Mouse (Mus musculus) neural tube, embryonic 11.5 days (tissue): ENCODE data around the gene Gm6993. TPM values are rescaled to one million over a fixed set of nuclear protein-coding genes. Genes with fewer than 3 reads are reported as not detected.

Source experiments
- ATAC-seq: fragments of 200-750 bp; cut with Nextera tagmentation; 2 replicates; pipeline ENCODE4 v1.8.0; 2017; ENCODE audit warnings: moderate number of reproducible peaks, mild to moderate bottlenecking, moderate TSS enrichment, moderate library complexity; ENCODE audit not compliant: insufficient read depth, low FRiP score, low TSS enrichment
- DNase-seq: peaks from one replicate; pipeline ENCODE4 v3.0.0-alpha.2; 2015; ENCODE audit warnings: low spot score
- H3K27ac ChIP-seq: fragments of 300-500 bp; sonication (generic); 2 replicates; pipeline ENCODE4 v1.5.1; 2014; ENCODE audit warnings: low read depth, mild to moderate bottlenecking, low read length
- H3K27me3 ChIP-seq: fragments of 300-500 bp; sonication (generic); 2 replicates; pipeline ENCODE4 v1.6.1; 2014; ENCODE audit warnings: mild to moderate bottlenecking, low read length, mixed read lengths; ENCODE audit not compliant: control insufficient read depth, insufficient read depth
- H3K36me3 ChIP-seq: fragments of 300-500 bp; sonication (generic); 2 replicates; pipeline ENCODE4 v1.6.1; 2014; ENCODE audit warnings: mild to moderate bottlenecking, low read length, moderate library complexity, mixed read lengths; ENCODE audit not compliant: control insufficient read depth, insufficient read depth
- H3K4me1 ChIP-seq: fragments of 300-500 bp; sonication (generic); 2 replicates; pipeline ENCODE4 v1.6.1; 2014; ENCODE audit warnings: low read length, mixed read lengths; ENCODE audit not compliant: control insufficient read depth, insufficient read depth
- H3K4me2 ChIP-seq: fragments of 300-500 bp; sonication (generic); 2 replicates; pipeline ENCODE4 v1.6.1; 2014; ENCODE audit warnings: low read depth, mild to moderate bottlenecking, moderate library complexity
- H3K4me3 ChIP-seq: fragments of 300-500 bp; sonication (generic); 2 replicates; pipeline ENCODE4 v1.5.1; 2014; ENCODE audit warnings: low read depth, low read length
- H3K9ac ChIP-seq: fragments of 300-500 bp; sonication (generic); 2 replicates; pipeline ENCODE4 v1.6.1; 2014; ENCODE audit warnings: mild to moderate bottlenecking, low read length
- H3K9me3 ChIP-seq: fragments of 300-500 bp; sonication (generic); 2 replicates; pipeline ENCODE4 v1.6.1; 2016; ENCODE audit warnings: low read length; ENCODE audit not compliant: control insufficient read depth
- WGBS: fragments of 180-500 bp; shearing (Covaris S2); extraction: QIAGEN DNeasy Blood & Tissue Kit; methylation state at CpG from one replicate; pipeline ENCODE4 v1.1.7; 2014; 5-methylcytosine and 5-hydroxymethylcytosine counted together
- polyA plus RNA-seq: library from polyadenylated mRNA; unstranded; fragments of >200 nt; fragmentation: Nextera tagmentation; extraction: Ambion mirVana; gene quantifications from 2 replicates; pipeline ENCODE4 v1.2.1, GENCODE M21; 2014

Gene Gm6993
- not detected in 2 replicates for polyA plus RNA-seq

DNA sequence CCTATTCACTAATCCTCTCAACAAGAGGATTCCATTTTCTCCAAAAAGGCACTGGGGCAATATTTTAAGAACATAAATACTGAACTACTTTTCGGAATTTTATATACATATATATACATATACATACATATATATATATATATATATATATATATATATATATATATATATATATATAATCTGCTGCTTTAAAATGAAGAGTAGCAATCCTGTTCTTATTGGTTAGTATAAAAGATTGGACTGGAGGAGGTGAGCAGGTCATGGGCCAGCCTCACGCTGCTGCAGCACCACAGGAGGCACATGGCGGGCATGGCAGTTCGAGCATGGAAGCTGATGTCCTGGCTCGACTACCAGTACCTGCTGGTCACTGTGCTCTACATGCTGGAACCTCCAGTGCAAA lies at the start of gene Gm6993:
Gm6993 (plus strand) TSS at position 301 of the 400 bp plus-strand sequence.
- DNase-seq (no peak), ATAC-seq (no peak)
- Histone ChIP-seq H3K4me2 (no peak within 1 kb of the TSS), H3K36me3 (no peaks in the 10 kb centered on the region), H3K27ac (no peak within 1 kb of the TSS), H3K4me3 (no peak within 1 kb of the TSS), H3K9me3 (no peaks in the 10 kb centered on the region), H3K27me3 (no peaks in the 10 kb centered on the region), H3K9ac (no peak within 1 kb of the TSS), H3K4me1 (no peaks in the 10 kb centered on the region)
- WGBS: 85% methylated on average over 5 of the region's 5 CpGs

DNA sequence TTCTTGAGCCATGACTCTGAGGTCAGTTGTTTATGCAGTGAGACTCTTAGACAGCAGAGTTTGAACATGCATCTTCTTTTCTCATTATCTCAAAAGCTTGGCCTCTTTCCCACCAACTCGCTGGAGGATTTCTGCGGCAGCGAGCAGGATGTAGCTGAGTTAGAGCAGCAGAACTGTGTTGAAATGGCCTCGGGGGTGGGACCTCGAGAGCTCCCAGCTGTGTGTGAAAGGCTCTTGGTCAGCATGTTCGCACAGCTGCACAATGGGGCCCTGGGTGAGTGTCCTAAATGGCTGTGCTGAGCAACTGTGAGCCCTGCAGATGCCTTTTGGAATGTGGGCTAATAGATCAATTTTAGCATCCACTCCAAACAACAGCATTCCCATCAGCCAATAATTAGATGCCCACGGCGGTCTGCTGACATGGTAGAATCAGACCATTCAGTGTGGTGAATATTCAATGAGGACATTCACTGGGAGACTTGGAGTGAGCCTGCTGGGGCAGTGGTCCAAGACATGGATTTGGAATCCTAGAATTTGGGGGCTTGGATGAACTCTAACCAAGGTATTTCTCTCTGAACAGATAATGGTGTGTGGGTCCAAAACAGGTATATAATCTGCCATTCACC lies 49.1 kb upstream of the Gm6993 start:
- Histone ChIP-seq H3K4me1 (0 out of 2 replicates have a peak, but pooled peaks cover 7% of the 10 kb centered on the region), H3K9me3 (no peaks in the 10 kb centered on the region), H3K36me3 (no peaks in the 10 kb centered on the region), H3K27ac (no peak overlapping the region), H3K4me3 (no peak overlapping the region), H3K27me3 (no peaks in the 10 kb centered on the region), H3K9ac (no peak overlapping the region), H3K4me2 (no peak overlapping the region)
- ATAC-seq: peak; percentile 86
- peak; percentile 60 for DNase-seq
- WGBS: 18% methylated on average over 8 of the region's 8 CpGs

DNA sequence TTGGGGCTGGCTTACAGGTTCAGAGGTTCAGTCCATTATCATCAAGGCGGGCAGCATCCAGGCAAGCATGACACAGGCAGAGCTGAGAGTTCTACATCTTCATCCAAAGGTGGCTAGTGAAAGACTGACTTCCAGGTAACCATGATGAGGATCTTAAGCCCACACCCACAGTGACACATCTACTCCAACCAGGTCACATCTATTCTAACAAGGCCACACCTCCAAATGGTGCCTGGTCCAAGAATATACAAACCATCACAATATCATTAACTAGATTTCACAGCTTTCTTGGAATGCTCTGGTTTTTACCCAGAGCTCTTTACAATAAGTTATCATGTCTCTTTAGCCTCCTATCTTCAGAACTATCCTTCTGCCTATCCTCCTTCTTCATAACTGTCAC lies 38.1 kb upstream of the Gm6993 start:
- WGBS: 96% methylated on average over 1 of the region's 1 CpGs
- Histone ChIP-seq H3K27ac (no peak overlapping the region), H3K9ac (no peak overlapping the region), H3K27me3 (no peaks in the 10 kb centered on the region), H3K4me2 (no peak overlapping the region), H3K4me1 (no peaks in the 10 kb centered on the region), H3K4me3 (no peak overlapping the region), H3K36me3 (no peaks in the 10 kb centered on the region), H3K9me3 (no peaks in the 10 kb centered on the region)
- DNase-seq (no peak), ATAC-seq (no peak)

DNA sequence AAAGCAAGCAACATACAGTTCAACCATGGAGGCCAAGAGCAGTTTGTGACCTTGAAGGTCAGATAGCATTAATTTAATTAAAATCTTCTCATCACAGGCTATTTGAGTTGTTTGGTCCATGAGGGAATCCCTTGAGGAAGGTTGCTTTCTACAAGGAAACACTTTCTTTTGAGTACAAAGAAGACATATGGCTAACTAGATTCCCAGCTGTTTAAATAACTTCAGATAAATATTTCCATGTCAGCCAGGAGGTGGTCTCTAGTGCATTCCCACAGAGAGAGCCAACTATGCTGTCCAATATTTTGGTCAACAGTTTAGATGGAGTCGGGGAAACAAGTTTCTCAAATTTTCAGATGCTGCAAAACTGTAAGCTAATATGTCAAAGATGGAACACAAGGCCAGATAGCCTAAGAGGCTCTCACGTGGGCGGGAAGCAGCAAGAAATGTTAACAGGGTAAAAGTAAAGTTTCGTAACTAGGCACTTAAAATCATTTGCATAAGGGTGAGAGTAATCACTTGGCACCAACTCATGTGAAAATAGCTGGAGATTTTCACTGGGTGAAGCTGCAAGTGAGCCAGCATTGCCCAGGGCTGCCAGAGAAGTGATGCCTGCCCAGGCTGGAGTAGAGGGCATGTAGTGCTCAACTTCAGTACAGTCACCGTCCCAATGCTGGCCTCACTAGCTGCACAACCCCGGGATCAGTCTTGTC lies 36.7 kb upstream of the Gm6993 start:
- DNase-seq: no peak
- no peak overlapping the region for H3K4me3 ChIP-seq
- H3K27me3 ChIP-seq: no peaks in the 10 kb centered on the region
- H3K36me3 ChIP-seq: no peaks in the 10 kb centered on the region
- H3K9ac ChIP-seq: no peak overlapping the region
- H3K27ac ChIP-seq: no peak overlapping the region
- no peak overlapping the region for H3K4me2 ChIP-seq
- 81% methylated on average over 6 of the region's 6 CpGs for WGBS
- H3K4me1 ChIP-seq: no peaks in the 10 kb centered on the region
- H3K9me3 ChIP-seq: no peaks in the 10 kb centered on the region
- ATAC-seq: no peak

DNA sequence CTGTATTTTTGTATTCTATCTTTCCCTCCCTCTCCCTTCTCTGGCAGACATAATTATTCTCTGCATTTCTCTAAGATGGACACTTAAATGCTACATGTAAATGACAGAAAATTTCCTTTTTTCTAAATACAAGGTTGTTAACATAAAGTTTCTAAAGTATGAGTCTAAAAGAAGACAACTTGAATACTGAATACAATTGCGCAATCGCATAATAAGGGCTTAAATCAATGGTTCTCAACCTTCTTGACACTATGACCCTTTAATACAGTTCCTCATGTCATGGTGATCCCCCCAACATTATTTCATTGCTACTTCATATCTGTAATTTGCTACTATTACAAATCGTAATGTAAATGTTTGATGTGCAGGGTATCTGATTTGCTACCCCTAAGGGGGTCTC lies 35.7 kb upstream of the Gm6993 start:
- no peak overlapping the region for H3K4me3 ChIP-seq
- ATAC-seq: no peak
- 92% methylated on average over 3 of the region's 3 CpGs for WGBS
- no peak overlapping the region for H3K9ac ChIP-seq
- H3K4me1 ChIP-seq: no peaks in the 10 kb centered on the region
- no peaks in the 10 kb centered on the region for H3K9me3 ChIP-seq
- H3K4me2 ChIP-seq: no peak overlapping the region
- no peak for DNase-seq
- no peaks in the 10 kb centered on the region for H3K27me3 ChIP-seq
- H3K27ac ChIP-seq: no peak overlapping the region
- no peaks in the 10 kb centered on the region for H3K36me3 ChIP-seq

DNA sequence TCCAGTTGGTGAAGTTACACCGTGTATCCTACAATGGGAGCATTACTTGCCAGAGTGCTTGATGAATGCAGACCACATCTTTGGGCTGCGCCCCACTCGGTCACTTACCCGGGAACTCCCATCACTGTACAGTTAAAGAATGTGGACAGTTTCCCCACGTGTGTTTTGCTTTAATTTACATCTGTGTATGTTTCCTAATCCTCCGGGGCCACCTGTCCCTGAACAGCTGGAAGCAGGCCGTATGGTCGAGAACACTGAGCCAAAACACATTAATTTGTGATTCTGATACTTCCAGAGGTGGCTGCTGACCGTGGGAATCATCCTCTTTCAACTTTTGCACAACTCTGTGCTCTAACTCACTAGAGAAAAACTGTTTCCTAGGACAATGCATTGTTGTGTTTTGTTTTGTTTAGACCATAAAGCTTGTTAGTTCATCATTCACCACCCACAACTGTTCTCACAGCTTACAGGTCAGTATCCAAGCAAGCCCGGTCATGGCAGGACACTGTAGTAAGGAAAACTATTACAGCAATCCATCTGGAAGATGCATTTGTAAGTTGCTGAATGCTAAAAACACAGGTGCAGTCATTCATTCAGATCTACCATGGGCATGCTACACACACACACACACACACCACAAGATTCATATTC lies 34.5 kb upstream of the Gm6993 start:
- Histone ChIP-seq H3K9ac (no peak overlapping the region), H3K4me3 (no peak overlapping the region), H3K27me3 (no peaks in the 10 kb centered on the region), H3K4me2 (no peak overlapping the region), H3K9me3 (no peaks in the 10 kb centered on the region), H3K36me3 (no peaks in the 10 kb centered on the region), H3K27ac (no peak overlapping the region), H3K4me1 (no peaks in the 10 kb centered on the region)
- 72% methylated on average over 10 of the region's 10 CpGs for WGBS
- ATAC-seq (no peak), DNase-seq (no peak)

DNA sequence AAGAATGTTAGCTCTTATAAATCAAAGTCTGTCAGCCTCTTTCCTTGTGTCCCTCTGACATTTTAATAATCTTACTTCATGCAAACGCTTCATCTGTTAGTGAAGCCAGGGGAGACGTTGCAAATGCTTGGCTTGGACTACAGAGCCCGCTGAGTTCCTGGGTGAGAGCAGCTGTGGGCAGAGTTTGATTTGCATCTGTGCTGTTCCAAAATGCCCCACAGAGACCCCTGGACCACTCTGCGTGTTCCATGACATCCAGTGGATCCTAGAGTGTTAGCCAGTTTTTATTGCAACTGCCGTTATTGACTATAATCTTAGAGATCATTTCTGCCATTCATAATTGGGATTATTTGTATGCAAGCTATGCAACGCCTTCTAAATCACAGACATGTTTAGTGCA lies 31.8 kb upstream of the Gm6993 start:
- Histone ChIP-seq H3K4me2 (no peak overlapping the region), H3K36me3 (no peaks in the 10 kb centered on the region), H3K27me3 (no peaks in the 10 kb centered on the region), H3K4me1 (no peaks in the 10 kb centered on the region), H3K27ac (no peak overlapping the region), H3K4me3 (no peak overlapping the region), H3K9me3 (no peaks in the 10 kb centered on the region), H3K9ac (no peak overlapping the region)
- DNase-seq (no peak), ATAC-seq (no peak)
- WGBS: 73% methylated on average over 6 of the region's 6 CpGs

DNA sequence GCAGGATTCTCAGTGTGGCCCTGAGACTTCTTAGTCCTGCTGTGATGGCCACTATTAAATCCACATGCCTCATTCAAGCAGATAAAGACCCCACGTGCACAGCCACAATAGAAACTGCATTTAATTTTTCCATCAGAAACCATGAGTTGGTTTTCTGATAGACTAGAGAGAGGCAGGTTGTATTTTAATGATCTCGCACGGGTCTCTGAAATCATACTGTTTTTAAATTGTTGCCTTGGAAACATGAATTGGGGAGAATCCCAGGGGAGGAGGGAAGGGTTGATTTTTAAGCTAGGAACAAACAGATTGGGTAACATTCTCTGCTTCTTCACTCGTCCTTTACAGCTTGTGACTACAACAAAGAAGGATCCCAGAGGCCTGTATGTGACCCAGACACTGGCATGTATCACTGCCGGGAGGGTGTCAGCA lies 31.2 kb upstream of the Gm6993 start:
- no peak overlapping the region for H3K27ac ChIP-seq
- DNase-seq (no peak), ATAC-seq (no peak)

DNA sequence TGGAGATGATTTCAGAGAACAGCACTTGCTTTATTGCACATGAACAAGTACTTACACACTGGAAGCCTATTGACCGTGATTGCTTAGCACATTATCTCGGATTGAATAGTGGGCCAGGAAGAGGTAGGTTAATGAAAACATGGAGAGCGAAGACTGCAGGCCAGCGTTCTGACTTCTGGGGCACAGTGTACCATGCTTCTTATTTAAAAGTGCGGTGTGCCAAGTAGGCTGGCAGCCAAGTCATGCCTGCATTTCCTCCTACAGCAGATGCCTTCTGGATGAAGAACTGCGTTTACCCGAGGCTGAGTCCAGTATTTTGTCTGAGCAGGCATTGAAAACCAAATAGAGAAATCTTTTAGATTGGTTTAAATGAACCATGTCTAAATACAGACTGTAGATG lies 27.0 kb upstream of the Gm6993 start:
- Histone ChIP-seq H3K4me2 (no peak overlapping the region), H3K36me3 (no peaks in the 10 kb centered on the region), H3K4me3 (no peak overlapping the region), H3K27ac (no peak overlapping the region), H3K9me3 (no peaks in the 10 kb centered on the region), H3K27me3 (no peaks in the 10 kb centered on the region), H3K9ac (no peak overlapping the region), H3K4me1 (no peaks in the 10 kb centered on the region)
- no peak for DNase-seq
- no peak for ATAC-seq
- 85% methylated on average over 7 of the region's 7 CpGs for WGBS

More for the DNA sequence above, 31.2 kb upstream of the Gm6993 start:
- Histone ChIP-seq H3K9ac (no peak overlapping the region), H3K4me2 (no peak overlapping the region), H3K36me3 (no peaks in the 10 kb centered on the region), H3K4me1 (no peaks in the 10 kb centered on the region), H3K27me3 (no peaks in the 10 kb centered on the region), H3K9me3 (no peaks in the 10 kb centered on the region), H3K4me3 (no peak overlapping the region)
- WGBS: 47% methylated on average over 5 of the region's 5 CpGs
